Mouse (Mus musculus) bone marrow macrophage, adult 2 months (primary cell): ENCODE data around the gene Txndc8.

ENCODE experiments used
- CTCF ChIP-seq: IDR thresholded peaks from 2 replicates; pipeline ENCODE4 v1.5.1; 2012; ENCODE audit warnings: low read depth, mild to moderate bottlenecking, low read length, moderate library complexity
- POLR2A ChIP-seq: IDR thresholded peaks from 2 replicates; pipeline ENCODE4 v1.6.1; 2012; ENCODE audit warnings: mild to moderate bottlenecking, low read depth, low read length, borderline replicate concordance

DNA sequence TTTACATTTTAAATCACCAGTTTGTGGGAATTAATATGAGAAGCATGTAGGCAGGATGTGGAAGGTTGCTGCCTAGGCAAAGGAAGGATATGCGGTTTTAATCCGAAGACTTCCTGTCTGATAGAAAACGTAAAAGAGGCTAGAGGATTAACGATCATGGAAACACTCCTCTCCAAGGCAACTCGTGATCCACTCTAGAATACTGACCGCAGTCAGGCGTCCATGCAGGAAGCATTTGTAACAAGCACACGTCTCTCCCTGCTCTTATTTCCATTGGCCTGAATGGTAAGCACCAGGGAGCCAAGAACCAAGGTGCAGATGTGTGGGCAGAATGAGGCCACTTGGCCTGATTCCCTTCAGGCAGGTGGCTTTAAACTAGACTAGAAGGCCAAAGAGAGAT is 41.8 kb upstream of the Txndc8 start:
- no peak for TF ChIP-seq POLR2A
- no peak for TF ChIP-seq CTCF
